ENCODE assay signal across 15 mouse cellular contexts in genomic region chr1:129324388-129324787, GRCm38 (mm10). TPM values are rescaled to one million over a fixed set of nuclear protein-coding genes. Genes with fewer than 3 reads are reported as not detected.
DNase-seq lines count a peak whose midpoint lies in the region; ATAC-seq lines count a peak whose summit lies in the region.
"Had no signal": no experiment of that assay in that cellular context is flagged by ENCODE, and none has a peak within 500 bp of the region (broad histone marks: within the 10 kb centered on the region; RNA-seq: fewer than 3 reads in every experiment).

No protein-coding gene starts in this region.

- H3K4me1 ChIP-seq in hindbrain, embryonic 14.5 days (replicated peaks; ENCODE audit: control insufficient read depth, insufficient read depth, low read length), result no peaks in the 10 kb centered on the region
- no peaks in the 10 kb centered on the region for H3K4me1 ChIP-seq in hindbrain, embryonic 16.5 days (ENCODE audit: control insufficient read depth, insufficient read depth, low read depth, low read length)
- peaks cover 11% of the 10 kb centered on the region for H3K4me1 ChIP-seq in neural tube, embryonic 13.5 days (replicated peaks)
- H3K4me1 ChIP-seq in heart, embryonic 10.5 days, result no peaks in the 10 kb centered on the region
- H3K4me1 ChIP-seq: embryonic facial prominence, embryonic 15.5 days had no signal

- H3K27ac ChIP-seq in hindbrain, embryonic 14.5 days, result no peak overlapping the region
- no peak overlapping the region for H3K27ac ChIP-seq in hindbrain, embryonic 16.5 days (ENCODE audit: low read depth, low read length)
- H3K27ac ChIP-seq in neural tube, embryonic 13.5 days (replicated peaks), result peak overlapping the region; percentile 57
- H3K27ac ChIP-seq in heart, embryonic 10.5 days, result no peak overlapping the region
- H3K27ac ChIP-seq: embryonic facial prominence, embryonic 15.5 days; stomach, postnatal 0 days had no signal

- no peak for DNase-seq in hindbrain, embryonic 14.5 days (ENCODE audit: low spot score)
- DNase-seq in neural tube, embryonic 10.5 days (ENCODE audit: extremely low spot score, low spot score), result no peak
- no peak for DNase-seq in heart, embryonic 10.5 days (ENCODE audit: low spot score)
- no peak for DNase-seq in spleen, postnatal 36 days (ENCODE audit: low spot score in 2 of 2)
- DNase-seq: adrenal gland, postnatal 10 days; heart, adult 11 months; liver; lung, embryonic 14.5 days; spleen, adult 18-20 months had no signal

- H3K9ac ChIP-seq in hindbrain, embryonic 14.5 days, result no peak overlapping the region
- no peak overlapping the region for H3K9ac ChIP-seq in hindbrain, embryonic 16.5 days (ENCODE audit: low read depth, low read length)
- H3K9ac ChIP-seq in neural tube, embryonic 13.5 days, result no peak overlapping the region
- H3K9ac ChIP-seq: embryonic facial prominence, embryonic 15.5 days; lung, embryonic 14.5 days had no signal

- H3K4me3 ChIP-seq in hindbrain, embryonic 14.5 days (replicated peaks; ENCODE audit: low read length), result no peak overlapping the region
- no peak overlapping the region for H3K4me3 ChIP-seq in hindbrain, embryonic 16.5 days (ENCODE audit: low read length)
- no peak overlapping the region for H3K4me3 ChIP-seq in neural tube, embryonic 13.5 days
- no peak overlapping the region for H3K4me3 ChIP-seq in heart, embryonic 10.5 days
- H3K4me3 ChIP-seq: embryonic facial prominence, embryonic 15.5 days had no signal

- 0 out of 2 replicates have a peak, but pooled peaks have one; percentile 27 for ATAC-seq in hindbrain, embryonic 14.5 days (ENCODE audit: low FRiP score)
- no peak for ATAC-seq in hindbrain, embryonic 16.5 days
- no peak for ATAC-seq in neural tube, embryonic 13.5 days (ENCODE audit: low read depth)
- ATAC-seq in granulocyte monocyte progenitor cell, adult 5-6 weeks (replicated peaks; ENCODE audit: poor library complexity, severe bottlenecking), result peak; percentile 68

- H3K27me3 ChIP-seq in hindbrain, embryonic 14.5 days (ENCODE audit: control insufficient read depth, insufficient read depth, low read length), result no peaks in the 10 kb centered on the region
- H3K27me3 ChIP-seq in hindbrain, embryonic 16.5 days (replicated peaks; ENCODE audit: control insufficient read depth, insufficient read depth, low read length), result no peaks in the 10 kb centered on the region
- H3K27me3 ChIP-seq in neural tube, embryonic 13.5 days, result no peaks in the 10 kb centered on the region
- no peaks in the 10 kb centered on the region for H3K27me3 ChIP-seq in heart, embryonic 10.5 days (ENCODE audit: insufficient read depth, poor library complexity, severe bottlenecking)
- H3K27me3 ChIP-seq: embryonic facial prominence, embryonic 15.5 days had no signal

- WGBS in hindbrain, embryonic 14.5 days, result 61% methylated on average over 6 of the region's 6 CpGs
- WGBS in hindbrain, embryonic 16.5 days, result 52% methylated on average over 6 of the region's 6 CpGs
- WGBS in neural tube, embryonic 13.5 days, result 56% methylated on average over 6 of the region's 6 CpGs
- WGBS in heart, embryonic 10.5 days, result 76% methylated on average over 6 of the region's 6 CpGs

- H3K36me3 ChIP-seq in hindbrain, embryonic 14.5 days (replicated peaks; ENCODE audit: control insufficient read depth, insufficient read depth), result no peaks in the 10 kb centered on the region
- no peaks in the 10 kb centered on the region for H3K36me3 ChIP-seq in hindbrain, embryonic 16.5 days (ENCODE audit: control insufficient read depth, insufficient read depth, low read length)
- no peaks in the 10 kb centered on the region for H3K36me3 ChIP-seq in neural tube, embryonic 13.5 days
- H3K36me3 ChIP-seq in heart, embryonic 10.5 days, result no peaks in the 10 kb centered on the region
- H3K36me3 ChIP-seq: embryonic facial prominence, embryonic 15.5 days had no signal

- H3K4me2 ChIP-seq in hindbrain, embryonic 14.5 days (replicated peaks), result no peak overlapping the region
- H3K4me2 ChIP-seq in hindbrain, embryonic 16.5 days (ENCODE audit: low read length), result no peak overlapping the region; the same call in 1 of the 2 replicates
- no peak overlapping the region for H3K4me2 ChIP-seq in neural tube, embryonic 13.5 days
- H3K4me2 ChIP-seq: embryonic facial prominence, embryonic 15.5 days; lung, embryonic 14.5 days had no signal

- H3K9me3 ChIP-seq in hindbrain, embryonic 14.5 days (ENCODE audit: control insufficient read depth, low read length), result no peaks in the 10 kb centered on the region
- no peaks in the 10 kb centered on the region for H3K9me3 ChIP-seq in hindbrain, embryonic 16.5 days (ENCODE audit: control insufficient read depth, low read length)
- H3K9me3 ChIP-seq in neural tube, embryonic 13.5 days, result no peaks in the 10 kb centered on the region
- H3K9me3 ChIP-seq in heart, embryonic 10.5 days, result no peaks in the 10 kb centered on the region
- H3K9me3 ChIP-seq: embryonic facial prominence, embryonic 15.5 days had no signal

RNA-seq across cellular contexts. Expression of gene Thsd7b, which starts 51.3 kb away (rescaled TPM):
- polyA plus RNA-seq in hindbrain, embryonic 14.5 days (2014; fragmentation: Nextera tagmentation; extraction: Ambion mirVana), result 12.5 TPM in 2 replicates
- 13.2 and 14.7 TPM in 2 replicates for polyA plus RNA-seq in hindbrain, embryonic 16.5 days (2015; fragmentation: Nextera tagmentation; extraction: Ambion mirVana)
- polyA plus RNA-seq in neural tube, embryonic 13.5 days (2015; fragmentation: Nextera tagmentation; extraction: Ambion mirVana), result 27.6 and 32.2 TPM in 2 replicates
- total RNA-seq in granulocyte monocyte progenitor cell, adult 5-6 weeks (2014; fragmentation: Nextera tagmentation), result not detected in 2 replicates
- total RNA-seq in granulocyte monocyte progenitor cell, adult 5-6 weeks (2017), result not detected in 2 replicates
- polyA plus RNA-seq in heart, embryonic 10.5 days (2016; fragmentation: Nextera tagmentation; extraction: Ambion mirVana), result 1.3 and 1.5 TPM in 2 replicates
- total RNA-seq: MEL had no signal

Comparison
In these comparisons a context has a peak if more than half of its experiments do, and no peak if none do; other contexts are left out.
1. ATAC-seq: peak in hindbrain, embryonic 14.5 days (single experiment) and granulocyte monocyte progenitor cell, adult 5-6 weeks (single experiment); none in hindbrain, embryonic 16.5 days (single experiment) and neural tube, embryonic 13.5 days (single experiment).